Mouse (Mus musculus): ENCODE data around the gene Ttbk2. TPM values are rescaled to one million over a fixed set of nuclear protein-coding genes. Genes with fewer than 3 reads are reported as not detected.

Ttbk2 gene
- total and polyA plus RNA-seq, 3 experiments: 0.76 to 1.4 (median 1.2) TPM

DNA sequence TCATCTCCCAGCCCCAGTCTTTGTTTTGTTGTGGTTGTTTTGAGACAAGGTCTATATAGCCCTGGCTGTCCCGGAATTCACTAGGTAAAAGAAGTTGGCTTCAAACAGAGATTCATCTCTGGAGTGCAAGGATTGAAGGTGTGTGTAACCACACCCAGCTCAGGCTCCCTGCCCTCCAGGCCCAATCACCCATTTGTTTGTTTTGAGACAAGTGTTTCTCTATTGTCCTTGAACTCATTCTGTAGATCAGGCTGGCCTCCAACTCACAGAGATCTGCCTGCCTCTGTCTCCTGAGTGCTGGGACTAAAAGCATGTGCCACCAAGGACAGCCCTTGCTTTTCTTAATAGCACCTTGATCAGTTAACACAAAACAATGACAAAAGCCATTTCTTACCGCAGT lies 102.4 kb downstream of the Ttbk2 start:
- Histone ChIP-seq H3K4me2 (ENCODE audit: insufficient read depth, low read depth, poor library complexity, severe bottlenecking) (no peak overlapping the region), H3K27me3 (replicated peaks) (no peaks in the 10 kb centered on the region), H3K9me3 (replicated peaks; ENCODE audit: low read length) (no peaks in the 10 kb centered on the region), H3K79me2 (replicated peaks; ENCODE audit: control insufficient read depth, extremely low read depth, insufficient read depth, poor library complexity, severe bottlenecking) (no peaks in the 10 kb centered on the region), H3K4me3 (replicated peaks in 1 of 3; ENCODE audit: low read depth in 2 of 3, low read length in 2 of 3, poor library complexity in 1 of 3) (no peak overlapping the region), H3K9ac (ENCODE audit: insufficient read depth, low read depth) (no peak overlapping the region), H3K27ac (ENCODE audit: insufficient read depth, low read depth) (no peak overlapping the region), H3K4me1 (ENCODE audit: control insufficient read depth in 1 of 2, insufficient read depth in 2 of 2) (no peaks in the 10 kb centered on the region), H3K36me3 (replicated peaks in 1 of 2; ENCODE audit: control insufficient read depth in 1 of 2, insufficient read depth in 1 of 2, low read length in 1 of 2) (peaks cover 0 to 3% of the 10 kb centered on the region in 2 experiments)
- in situ Hi-C loops (cut with MboI; ENCODE audit: low pct_ligation_motif_present, low pct_unique_long_range_greater_than_20kb, low sequenced_read_pairs) (no loop called here), dilution Hi-C loops (cut with MboI; ENCODE audit: extremely low pct_ligation_motif_present, extremely low pct_unique_long_range_greater_than_20kb, low sequenced_read_pairs) (no loop called here)
- DNase-seq (ENCODE audit: extremely low read depth): no peak
- TF ChIP-seq POLR2AphosphoS2 (IDR thresholded peaks at IDR 0.05; ENCODE audit: low read depth, low read length): no peak
- TF ChIP-seq CHD1 (IDR thresholded peaks at IDR 0.05; ENCODE audit: low read depth, low read length): no peak
- TF ChIP-seq MXI1 (IDR thresholded peaks at IDR 0.05; ENCODE audit: low read depth, low read length): no peak
- no peak for TF ChIP-seq TCF12 (IDR thresholded peaks at IDR 0.05; ENCODE audit: low read depth, low read length)
- TF ChIP-seq BHLHE40 (IDR thresholded peaks at IDR 0.05; ENCODE audit: low read depth, low read length): no peak
- TF ChIP-seq PAX5 (IDR thresholded peaks at IDR 0.05; ENCODE audit: low read length): no peak
- TF ChIP-seq JUN (IDR thresholded peaks at IDR 0.05; ENCODE audit: insufficient read depth, low read depth, low read length): no peak
- TF ChIP-seq GABPA (IDR thresholded peaks at IDR 0.05; ENCODE audit: insufficient replicate concordance, low read depth, low read length): no peak
- no peak for TF ChIP-seq NELFE (IDR thresholded peaks at IDR 0.05; ENCODE audit: low read depth, low read length)
- TF ChIP-seq E2F4 (IDR thresholded peaks at IDR 0.05; ENCODE audit: insufficient replicate concordance, low read depth, low read length): no peak
- TF ChIP-seq TBP (conservative IDR thresholded peaks at IDR 0.05; ENCODE audit: low read depth, low read length): no peak
- no peak for TF ChIP-seq ZKSCAN1 (IDR thresholded peaks at IDR 0.05; ENCODE audit: borderline replicate concordance, low read depth, low read length)
- TF ChIP-seq EP300 (IDR thresholded peaks at IDR 0.05; ENCODE audit: low read length): no peak
- TF ChIP-seq MYC (IDR thresholded peaks at IDR 0.05; ENCODE audit: low read depth, low read length): no peak
- TF ChIP-seq ZC3H11A (IDR thresholded peaks at IDR 0.05; ENCODE audit: low read depth, low read length): no peak
- TF ChIP-seq ZNF384 (IDR thresholded peaks at IDR 0.05; ENCODE audit: low read depth, low read length): no peak
- no peak for TF ChIP-seq RAD21 (IDR thresholded peaks at IDR 0.05; ENCODE audit: low read depth, low read length)

DNA sequence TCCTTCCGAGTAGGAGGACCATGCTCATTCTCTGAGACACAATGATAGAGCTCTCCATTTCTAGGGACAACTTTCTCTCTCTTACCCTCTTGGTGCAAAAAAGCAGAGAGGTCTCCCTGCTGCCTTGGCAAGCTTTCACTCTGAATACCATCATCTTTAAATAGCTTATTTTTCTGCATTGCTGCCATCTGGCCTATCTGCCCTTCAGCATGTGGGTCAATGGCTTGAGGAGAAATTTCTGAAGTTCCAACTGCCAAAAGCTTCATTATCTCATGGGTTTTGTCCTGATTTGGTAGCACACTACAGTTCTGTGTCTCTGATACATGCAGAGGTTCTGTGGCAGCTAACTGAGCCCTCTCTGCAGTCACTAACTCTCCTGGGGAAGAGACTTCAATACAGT lies 104.9 kb downstream of the Ttbk2 start:
- Histone ChIP-seq H3K9ac (ENCODE audit: insufficient read depth, low read depth) (no peak overlapping the region), H3K36me3 (replicated peaks in 1 of 2; ENCODE audit: control insufficient read depth in 1 of 2, insufficient read depth in 1 of 2, low read length in 1 of 2) (peaks cover 0 to 6% of the 10 kb centered on the region in 2 experiments), H3K9me3 (replicated peaks; ENCODE audit: low read length) (no peaks in the 10 kb centered on the region), H3K27me3 (replicated peaks) (no peaks in the 10 kb centered on the region), H3K4me1 (ENCODE audit: control insufficient read depth in 1 of 2, insufficient read depth in 2 of 2) (no peaks in the 10 kb centered on the region), H3K4me2 (ENCODE audit: insufficient read depth, low read depth, poor library complexity, severe bottlenecking) (no peak overlapping the region), H3K4me3 (replicated peaks in 1 of 3; ENCODE audit: low read depth in 2 of 3, low read length in 2 of 3, poor library complexity in 1 of 3) (no peak overlapping the region), H3K79me2 (replicated peaks; ENCODE audit: control insufficient read depth, extremely low read depth, insufficient read depth, poor library complexity, severe bottlenecking) (no peaks in the 10 kb centered on the region), H3K27ac (ENCODE audit: insufficient read depth, low read depth) (no peak overlapping the region)
- dilution Hi-C loops (cut with MboI; ENCODE audit: extremely low pct_ligation_motif_present, extremely low pct_unique_long_range_greater_than_20kb, low sequenced_read_pairs) (no loop called here), in situ Hi-C loops (cut with MboI; ENCODE audit: low pct_ligation_motif_present, low pct_unique_long_range_greater_than_20kb, low sequenced_read_pairs) (no loop called here)
- TF ChIP-seq ELF1 (IDR thresholded peaks at IDR 0.05; ENCODE audit: low read depth, low read length) (no peak), UBTF (IDR thresholded peaks at IDR 0.05; ENCODE audit: low read depth, low read length) (no peak), CHD2 (IDR thresholded peaks at IDR 0.05; ENCODE audit: low read length) (no peak), NELFE (IDR thresholded peaks at IDR 0.05; ENCODE audit: low read depth, low read length) (no peak)
- DNase-seq (ENCODE audit: extremely low read depth): no peak

Measured in CH12.LX (cell line).